Mouse (Mus musculus) gastrocnemius, postnatal 10 days (tissue): ENCODE data around the gene Clec2g. TPM values are rescaled to one million over a fixed set of nuclear protein-coding genes. Genes with fewer than 3 reads are reported as not detected.
"Not testable (repeated sequence)": the region's sequence is repeated elsewhere in the genome, so short reads cannot be mapped to it uniquely, and the experiment has no call there.

Experiments
- DNase-seq: peaks from one replicate; pipeline ENCODE4 v3.0.0; 2021; ENCODE audit warnings: mixed read lengths
- long read RNA-seq, 2 experiments: library from polyadenylated mRNA; stranded (forward); transcript quantifications; one replicate each; pipeline ENCODE4 v2.0.0; 2021
- total RNA-seq, 2 experiments: library from RNA; stranded (reverse); gene quantifications; 2 replicates each; pipeline ENCODE4 v1.2.3; 2021

The Clec2g gene
- total RNA-seq = 1 to 10 TPM; 2.2 to 3.1 TPM
- long read RNA-seq, experiment 1 = 0 reads
- long read RNA-seq, experiment 2 = 0 reads

GRCm38 (mm10) chr6:128934081-128934480, at the start of gene Clec2g:
TSS of gene Clec2g (plus strand) at chr6:128934381.
- DNase-seq = not testable (repeated sequence)

GRCm38 (mm10) chr6:128887091-128887790, 46.9 kb upstream of the Clec2g start, which contains the start of gene Clec2i:
TSS of gene Clec2i (plus strand) at chr6:128887588.
- not testable (repeated sequence) for DNase-seq

GRCm38 (mm10) chr6:128888834-128889233, 45.3 kb upstream of the Clec2g start:
- no peak for DNase-seq

GRCm38 (mm10) chr6:128890948-128891355, 43.2 kb upstream of the Clec2g start, which contains the start of gene BC035044:
TSS of gene BC035044 (minus strand) at chr6:128891126.
- DNase-seq = no peak

- DNase-seq = no peak
These were observed 38.7 kb upstream of the Clec2g start for GRCm38 (mm10) chr6:128895404-128896001.

GRCm38 (mm10) chr6:128900044-128900443, 34.1 kb upstream of the Clec2g start:
- DNase-seq = no peak

GRCm38 (mm10) chr6:128900796-128901552, 33.2 kb upstream of the Clec2g start:
- not testable (repeated sequence) for DNase-seq

- no peak for DNase-seq
These were observed 20.5 kb upstream of the Clec2g start for GRCm38 (mm10) chr6:128913598-128914254.

- DNase-seq = no peak
These were observed 16.9 kb upstream of the Clec2g start for GRCm38 (mm10) chr6:128917322-128917721.

- no peak for DNase-seq
These were observed 1.1 kb upstream of the Clec2g start for GRCm38 (mm10) chr6:128933050-128933449.

GRCm38 (mm10) chr6:128935889-128936665, 1.9 kb downstream of the Clec2g start:
- not testable (repeated sequence) for DNase-seq

- no peak for DNase-seq
These were observed 7.7 kb downstream of the Clec2g start for GRCm38 (mm10) chr6:128941646-128942421.

- no peak for DNase-seq
These were observed 11.4 kb downstream of the Clec2g start for GRCm38 (mm10) chr6:128945564-128945963.

- DNase-seq = no peak
These were observed 26.9 kb downstream of the Clec2g start for GRCm38 (mm10) chr6:128961110-128961509.

- not testable (repeated sequence) for DNase-seq
These were observed 27.9 kb downstream of the Clec2g start for GRCm38 (mm10) chr6:128962108-128962507.

GRCm38 (mm10) chr6:128964519-128964918, 30.3 kb downstream of the Clec2g start:
- DNase-seq = no peak

- no peak for DNase-seq
These were observed 34.3 kb downstream of the Clec2g start for GRCm38 (mm10) chr6:128968463-128968862.

GRCm38 (mm10) chr6:128969741-128970140, 35.6 kb downstream of the Clec2g start:
- no peak for DNase-seq

- not testable (repeated sequence) for DNase-seq
These were observed 36.6 kb downstream of the Clec2g start for GRCm38 (mm10) chr6:128970508-128971393.
